Mouse (Mus musculus) heart, postnatal 0 days (tissue): Measurements from ENCODE around the gene Trank1. TPM values are rescaled to one million over a fixed set of nuclear protein-coding genes. Genes with fewer than 3 reads are reported as not detected.

Experiments used
- ATAC-seq: fragments of 200-750 bp; cut with Nextera tagmentation; 2 replicates; pipeline ENCODE4 v1.8.0; 2017; ENCODE audit warnings: low read depth, moderate number of reproducible peaks, moderate library complexity; ENCODE audit not compliant: insufficient read depth
- DNase-seq: peaks from one replicate; pipeline ENCODE4 v3.0.0-alpha.2; 2016; ENCODE audit warnings: low spot score
- H3K27ac ChIP-seq: fragments of 300-500 bp; sonication (generic); 2 replicates; pipeline ENCODE4 v1.5.1; 2014; ENCODE audit warnings: low read depth, mild to moderate bottlenecking
- H3K27me3 ChIP-seq: fragments of 300-500 bp; sonication (generic); 2 replicates; pipeline ENCODE4 v1.6.1; 2014; ENCODE audit warnings: low read length, mixed read lengths; ENCODE audit not compliant: control insufficient read depth, insufficient read depth
- H3K36me3 ChIP-seq: fragments of 300-500 bp; sonication (generic); replicated peaks from 2 replicates; pipeline ENCODE4 v1.6.1; 2014; ENCODE audit warnings: low read length, mixed read lengths; ENCODE audit not compliant: control insufficient read depth, insufficient read depth
- H3K4me1 ChIP-seq: fragments of 300-500 bp; sonication (generic); 2 replicates; pipeline ENCODE4 v1.6.1; 2014; ENCODE audit warnings: antibody characterized with exemption; ENCODE audit not compliant: control insufficient read depth, insufficient read depth
- H3K4me2 ChIP-seq: fragments of 300-500 bp; sonication (generic); 2 replicates; pipeline ENCODE4 v1.6.1; 2014; ENCODE audit warnings: low read depth, mild to moderate bottlenecking, low read length, moderate library complexity
- H3K4me3 ChIP-seq: fragments of 300-500 bp; sonication (generic); 2 replicates; pipeline ENCODE4 v1.5.1; 2014; ENCODE audit warnings: low read depth, low read length
- H3K9ac ChIP-seq: fragments of 300-500 bp; sonication (generic); replicated peaks from 2 replicates; pipeline ENCODE4 v1.6.1; 2014; ENCODE audit warnings: low read depth, low read length, mixed read lengths
- H3K9me3 ChIP-seq: fragments of 300-500 bp; sonication (generic); replicated peaks from 2 replicates; pipeline ENCODE4 v1.6.1; 2016; ENCODE audit warnings: low read length; ENCODE audit not compliant: control insufficient read depth
- CTCF ChIP-seq: IDR thresholded peaks from 2 replicates; pipeline ENCODE4 v1.5.1; 2016; ENCODE audit warnings: antibody characterized with exemption, control low read depth, low read depth
- EP300 ChIP-seq: IDR thresholded peaks from 2 replicates; pipeline ENCODE4 v1.6.1; 2016; ENCODE audit warnings: antibody characterized with exemption, low read depth
- WGBS: fragments of 180-500 bp; shearing (Covaris S2); extraction: QIAGEN DNeasy Blood & Tissue Kit; methylation state at CpG from one replicate; pipeline ENCODE4 v1.1.7; 2014; 5-methylcytosine and 5-hydroxymethylcytosine counted together
- polyA plus RNA-seq: library from polyadenylated mRNA; unstranded; fragments of >200 nt; fragmentation: Nextera tagmentation; extraction: Ambion mirVana; gene quantifications from 2 replicates; pipeline ENCODE4 v1.2.1, GENCODE M21; 2015
- total RNA-seq: library from RNA; depleted of rRNA; stranded (reverse); fragments of >200 nt; gene quantifications from 2 replicates; pipeline ENCODE4 v1.2.3, GENCODE M21; 2014; ENCODE audit warnings: low replicate concordance

Trank1 gene
- total and polyA plus RNA-seq, 2 experiments from 2014 or later, result 0.04 TPM; not detected in 1

GRCm38 (mm10) chr9:111403159-111403558 is 91.6 kb downstream of the Trank1 start:
- H3K9me3 ChIP-seq, result no peaks in the 10 kb centered on the region
- H3K4me2 ChIP-seq, result no peak overlapping the region
- H3K27me3 ChIP-seq, result no peaks in the 10 kb centered on the region
- no peaks in the 10 kb centered on the region for H3K4me1 ChIP-seq
- H3K4me3 ChIP-seq, result no peak overlapping the region
- no peak overlapping the region for H3K9ac ChIP-seq
- H3K36me3 ChIP-seq, result no peaks in the 10 kb centered on the region
- 88% methylated on average over 4 of the region's 4 CpGs for WGBS
- TF ChIP-seq CTCF, result no peak
- TF ChIP-seq EP300, result no peak
- DNase-seq, result no peak
- H3K27ac ChIP-seq, result no peak overlapping the region
- ATAC-seq, result no peak

- Histone ChIP-seq H3K9ac (no peak overlapping the region), H3K27me3 (no peaks in the 10 kb centered on the region), H3K36me3 (no peaks in the 10 kb centered on the region), H3K9me3 (no peaks in the 10 kb centered on the region), H3K27ac (no peak overlapping the region), H3K4me3 (no peak overlapping the region), H3K4me1 (no peaks in the 10 kb centered on the region), H3K4me2 (no peak overlapping the region)
- ATAC-seq (no peak), DNase-seq (no peak)
- 64% methylated on average over 12 of the region's 12 CpGs for WGBS
- TF ChIP-seq EP300 (no peak), CTCF (no peak)
Observed at GRCm38 (mm10) chr9:111404346-111405079, 93.0 kb downstream of the Trank1 start.

- H3K27me3 ChIP-seq, result no peaks in the 10 kb centered on the region
- H3K9me3 ChIP-seq, result no peaks in the 10 kb centered on the region
- no peak overlapping the region for H3K4me3 ChIP-seq
- DNase-seq, result no peak
- no peak overlapping the region for H3K4me2 ChIP-seq
- no peak for ATAC-seq
- no peak overlapping the region for H3K9ac ChIP-seq
- H3K27ac ChIP-seq, result no peak overlapping the region
- WGBS, result 87% methylated on average over 6 of the region's 6 CpGs
- TF ChIP-seq CTCF (no peak), EP300 (no peak)
- H3K4me1 ChIP-seq, result no peaks in the 10 kb centered on the region
- H3K36me3 ChIP-seq, result no peaks in the 10 kb centered on the region
Observed at GRCm38 (mm10) chr9:111405080-111405428, 93.5 kb downstream of the Trank1 start.

- H3K9ac ChIP-seq, result no peak overlapping the region
- DNase-seq (no peak), ATAC-seq (no peak)
- H3K4me3 ChIP-seq, result no peak overlapping the region
- H3K27ac ChIP-seq, result no peak overlapping the region
- no peaks in the 10 kb centered on the region for H3K36me3 ChIP-seq
- H3K27me3 ChIP-seq, result no peaks in the 10 kb centered on the region
- TF ChIP-seq EP300 (no peak), CTCF (no peak)
- no peaks in the 10 kb centered on the region for H3K4me1 ChIP-seq
- no peaks in the 10 kb centered on the region for H3K9me3 ChIP-seq
- WGBS, result 48% methylated on average over 6 of the region's 6 CpGs
- no peak overlapping the region for H3K4me2 ChIP-seq
Observed at GRCm38 (mm10) chr9:111408012-111408411, 96.5 kb downstream of the Trank1 start.

- WGBS, result 61% methylated on average over 10 of the region's 10 CpGs
- Histone ChIP-seq H3K4me3 (no peak overlapping the region), H3K9ac (no peak overlapping the region), H3K4me2 (no peak overlapping the region), H3K27me3 (no peaks in the 10 kb centered on the region), H3K9me3 (no peaks in the 10 kb centered on the region), H3K27ac (no peak overlapping the region), H3K4me1 (no peaks in the 10 kb centered on the region), H3K36me3 (no peaks in the 10 kb centered on the region)
- TF ChIP-seq CTCF, result no peak
- no peak for TF ChIP-seq EP300
- ATAC-seq (no peak), DNase-seq (no peak)
Observed at GRCm38 (mm10) chr9:111408427-111408826, 96.9 kb downstream of the Trank1 start.
